Mouse (Mus musculus) intestine, postnatal 0 days (tissue): ENCODE measurements around the gene Ccdc148. TPM values are rescaled to one million over a fixed set of nuclear protein-coding genes. Genes with fewer than 3 reads are reported as not detected.

ENCODE experiments used
- ATAC-seq: fragments of 200-750 bp; cut with Nextera tagmentation; 2 replicates; pipeline ENCODE4 v1.8.0; 2017; ENCODE audit warnings: mild to moderate bottlenecking, moderate TSS enrichment, moderate library complexity
- H3K27ac ChIP-seq: fragments of 300-500 bp; sonication (generic); 2 replicates; pipeline ENCODE4 v1.5.1; 2014; ENCODE audit warnings: mild to moderate bottlenecking, low read depth, low read length, moderate library complexity
- H3K27me3 ChIP-seq: fragments of 300-500 bp; sonication (generic); replicated peaks from 2 replicates; pipeline ENCODE4 v1.6.1; 2014; ENCODE audit warnings: low read length, mixed read lengths; ENCODE audit not compliant: control insufficient read depth, insufficient read depth
- H3K36me3 ChIP-seq: fragments of 300-500 bp; sonication (generic); 2 replicates; pipeline ENCODE4 v1.6.1; 2014; ENCODE audit warnings: mild to moderate bottlenecking, moderate library complexity; ENCODE audit not compliant: control insufficient read depth, insufficient read depth
- H3K4me1 ChIP-seq: fragments of 300-500 bp; sonication (generic); replicated peaks from 2 replicates; pipeline ENCODE4 v1.6.1; 2014; ENCODE audit warnings: antibody characterized with exemption, low read length, mixed read lengths; ENCODE audit not compliant: control insufficient read depth, insufficient read depth
- H3K4me2 ChIP-seq: fragments of 300-500 bp; sonication (generic); replicated peaks from 2 replicates; pipeline ENCODE4 v1.6.1; 2014; ENCODE audit warnings: low read depth, mild to moderate bottlenecking, moderate library complexity
- H3K4me3 ChIP-seq: fragments of 300-500 bp; sonication (generic); 2 replicates; pipeline ENCODE4 v1.5.1; 2014; ENCODE audit warnings: low read depth, low read length
- H3K9ac ChIP-seq: fragments of 300-500 bp; sonication (generic); 2 replicates; pipeline ENCODE4 v1.6.1; 2014; ENCODE audit warnings: mild to moderate bottlenecking, low read depth, low read length
- H3K9me3 ChIP-seq: fragments of 300-500 bp; sonication (generic); 2 replicates; pipeline ENCODE4 v1.6.1; 2016; ENCODE audit warnings: mixed run types; ENCODE audit not compliant: control insufficient read depth
- CTCF ChIP-seq: sonication (generic); IDR thresholded peaks from 2 replicates; pipeline ENCODE4 v1.5.1; 2016; ENCODE audit warnings: low read depth, mild to moderate bottlenecking, control low read depth, antibody characterized with exemption, moderate library complexity
- WGBS: fragments of 180-500 bp; shearing (Covaris S2); extraction: QIAGEN DNeasy Blood & Tissue Kit; methylation state at CpG from one replicate; pipeline ENCODE4 v1.1.7; 2014; 5-methylcytosine and 5-hydroxymethylcytosine counted together
- polyA plus RNA-seq: library from polyadenylated mRNA; unstranded; fragments of >200 nt; fragmentation: Nextera tagmentation; extraction: Ambion mirVana; gene quantifications from 2 replicates; pipeline ENCODE4 v1.2.1, GENCODE M21; 2015

Gene Ccdc148
- polyA plus RNA-seq, 1 experiment from 2014 or later: 0.81 TPM

GRCm38 (mm10) chr2:59203627-59204425 lies 43.3 kb upstream of the Ccdc148 start:
- no peak for TF ChIP-seq CTCF
- no peak overlapping the region for H3K27ac ChIP-seq
- no peak for ATAC-seq

DNA sequence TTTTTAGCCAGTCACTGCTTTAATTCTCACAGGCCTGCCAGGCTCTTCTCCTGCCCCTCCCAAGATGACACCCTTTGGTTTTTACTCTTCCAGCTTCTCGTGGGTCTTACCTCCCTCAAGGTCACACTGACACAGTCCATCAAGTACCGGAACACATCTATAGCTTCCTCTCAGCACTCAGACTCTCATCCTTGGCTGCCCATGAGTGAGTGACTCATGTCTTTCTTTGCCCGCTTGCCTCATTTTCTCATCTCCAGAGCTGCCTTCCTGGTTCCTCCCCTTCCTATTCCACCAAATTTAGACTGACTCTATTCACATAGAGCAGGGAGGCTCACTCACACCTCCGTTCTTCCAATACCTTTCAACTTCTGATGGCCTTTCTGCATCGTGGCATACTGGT lies 42.4 kb upstream of the Ccdc148 start:
- no peak overlapping the region for H3K4me2 ChIP-seq
- H3K4me1 ChIP-seq: no peaks in the 10 kb centered on the region
- no peak overlapping the region for H3K4me3 ChIP-seq
- H3K9me3 ChIP-seq: no peaks in the 10 kb centered on the region
- no peak overlapping the region for H3K27ac ChIP-seq
- no peaks in the 10 kb centered on the region for H3K27me3 ChIP-seq
- no peak for ATAC-seq
- H3K9ac ChIP-seq: no peak overlapping the region
- no peaks in the 10 kb centered on the region for H3K36me3 ChIP-seq
- 69% methylated on average over 5 of the region's 5 CpGs for WGBS
- TF ChIP-seq CTCF: no peak

More at GRCm38 (mm10) chr2:59203627-59204425, 43.3 kb upstream of the Ccdc148 start:
- no peaks in the 10 kb centered on the region for H3K9me3 ChIP-seq
- no peaks in the 10 kb centered on the region for H3K4me1 ChIP-seq
- no peak overlapping the region for H3K4me3 ChIP-seq
- no peak overlapping the region for H3K4me2 ChIP-seq
- H3K27me3 ChIP-seq: no peaks in the 10 kb centered on the region
- H3K36me3 ChIP-seq: no peaks in the 10 kb centered on the region
- H3K9ac ChIP-seq: no peak overlapping the region
- WGBS: 66% methylated on average over 3 of the region's 3 CpGs

DNA sequence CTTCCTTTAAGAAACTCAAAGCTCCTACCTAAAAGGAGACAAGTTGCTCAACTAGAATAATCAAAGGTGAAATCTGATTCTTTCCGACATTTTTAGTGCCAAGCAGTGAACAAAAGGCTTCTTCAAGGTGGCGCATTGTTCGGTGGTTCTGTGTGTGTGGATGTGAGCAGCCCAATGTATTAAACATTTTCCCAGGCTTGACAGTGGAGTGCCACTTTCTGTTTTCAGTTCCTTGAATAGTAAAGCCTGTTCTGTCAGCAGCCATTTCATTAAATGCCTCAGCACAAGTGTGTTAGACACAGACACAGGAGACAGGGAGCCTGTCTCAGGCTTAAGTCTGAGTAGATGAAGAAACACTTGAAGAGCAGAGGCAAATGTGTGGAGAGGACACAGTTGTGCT lies 40.0 kb upstream of the Ccdc148 start:
- Histone ChIP-seq H3K9me3 (no peaks in the 10 kb centered on the region), H3K36me3 (no peaks in the 10 kb centered on the region), H3K4me1 (no peaks in the 10 kb centered on the region), H3K9ac (no peak overlapping the region), H3K4me3 (no peak overlapping the region), H3K27me3 (no peaks in the 10 kb centered on the region), H3K27ac (no peak overlapping the region), H3K4me2 (no peak overlapping the region)
- 90% methylated on average over 3 of the region's 3 CpGs for WGBS
- no peak for ATAC-seq
- no peak for TF ChIP-seq CTCF

- Histone ChIP-seq H3K4me2 (no peak overlapping the region), H3K27ac (no peak overlapping the region), H3K9ac (no peak overlapping the region), H3K36me3 (no peaks in the 10 kb centered on the region), H3K4me1 (no peaks in the 10 kb centered on the region), H3K9me3 (no peaks in the 10 kb centered on the region), H3K4me3 (no peak overlapping the region), H3K27me3 (no peaks in the 10 kb centered on the region)
- WGBS: 93% methylated on average over 5 of the region's 5 CpGs
- no peak for TF ChIP-seq CTCF
- ATAC-seq: no peak
These were observed 39.0 kb upstream of the Ccdc148 start for GRCm38 (mm10) chr2:59199476-59199976.

DNA sequence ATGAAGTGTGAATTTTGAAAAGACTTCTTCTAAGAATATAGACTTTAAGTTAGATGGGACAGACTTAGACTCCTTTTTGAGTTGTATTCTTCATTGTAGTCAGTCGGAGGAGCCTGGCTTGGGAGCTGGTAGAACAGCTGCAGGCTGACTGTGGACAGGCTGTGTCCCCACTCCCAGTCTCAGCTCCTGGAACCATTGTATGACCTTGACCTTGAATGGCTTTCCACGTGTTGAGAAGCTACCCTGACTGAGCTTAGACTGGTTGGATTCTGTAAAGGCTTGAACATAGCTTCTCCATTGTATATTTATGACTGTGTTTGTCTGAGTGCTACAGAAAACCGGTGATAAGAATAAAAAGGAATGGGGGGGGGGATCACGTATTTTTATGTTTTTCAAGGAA lies 36.7 kb upstream of the Ccdc148 start:
- Histone ChIP-seq H3K36me3 (no peaks in the 10 kb centered on the region), H3K9me3 (no peaks in the 10 kb centered on the region), H3K4me2 (no peak overlapping the region), H3K27ac (no peak overlapping the region), H3K9ac (no peak overlapping the region), H3K4me1 (no peaks in the 10 kb centered on the region), H3K4me3 (no peak overlapping the region), H3K27me3 (no peaks in the 10 kb centered on the region)
- TF ChIP-seq CTCF: no peak
- no peak for ATAC-seq
- 80% methylated on average over 4 of the region's 4 CpGs for WGBS

- no peaks in the 10 kb centered on the region for H3K4me1 ChIP-seq
- H3K9me3 ChIP-seq: no peaks in the 10 kb centered on the region
- no peaks in the 10 kb centered on the region for H3K36me3 ChIP-seq
- WGBS: 64% methylated on average over 5 of the region's 5 CpGs
- no peak overlapping the region for H3K4me2 ChIP-seq
- no peak overlapping the region for H3K4me3 ChIP-seq
- no peaks in the 10 kb centered on the region for H3K27me3 ChIP-seq
- no peak overlapping the region for H3K27ac ChIP-seq
- no peak for TF ChIP-seq CTCF
- H3K9ac ChIP-seq: no peak overlapping the region
- no peak for ATAC-seq
These were observed 32.6 kb upstream of the Ccdc148 start for GRCm38 (mm10) chr2:59193117-59193516.
